Comparison of ENCODE assay signal across 8 mouse cellular contexts in the genomic region with DNA sequence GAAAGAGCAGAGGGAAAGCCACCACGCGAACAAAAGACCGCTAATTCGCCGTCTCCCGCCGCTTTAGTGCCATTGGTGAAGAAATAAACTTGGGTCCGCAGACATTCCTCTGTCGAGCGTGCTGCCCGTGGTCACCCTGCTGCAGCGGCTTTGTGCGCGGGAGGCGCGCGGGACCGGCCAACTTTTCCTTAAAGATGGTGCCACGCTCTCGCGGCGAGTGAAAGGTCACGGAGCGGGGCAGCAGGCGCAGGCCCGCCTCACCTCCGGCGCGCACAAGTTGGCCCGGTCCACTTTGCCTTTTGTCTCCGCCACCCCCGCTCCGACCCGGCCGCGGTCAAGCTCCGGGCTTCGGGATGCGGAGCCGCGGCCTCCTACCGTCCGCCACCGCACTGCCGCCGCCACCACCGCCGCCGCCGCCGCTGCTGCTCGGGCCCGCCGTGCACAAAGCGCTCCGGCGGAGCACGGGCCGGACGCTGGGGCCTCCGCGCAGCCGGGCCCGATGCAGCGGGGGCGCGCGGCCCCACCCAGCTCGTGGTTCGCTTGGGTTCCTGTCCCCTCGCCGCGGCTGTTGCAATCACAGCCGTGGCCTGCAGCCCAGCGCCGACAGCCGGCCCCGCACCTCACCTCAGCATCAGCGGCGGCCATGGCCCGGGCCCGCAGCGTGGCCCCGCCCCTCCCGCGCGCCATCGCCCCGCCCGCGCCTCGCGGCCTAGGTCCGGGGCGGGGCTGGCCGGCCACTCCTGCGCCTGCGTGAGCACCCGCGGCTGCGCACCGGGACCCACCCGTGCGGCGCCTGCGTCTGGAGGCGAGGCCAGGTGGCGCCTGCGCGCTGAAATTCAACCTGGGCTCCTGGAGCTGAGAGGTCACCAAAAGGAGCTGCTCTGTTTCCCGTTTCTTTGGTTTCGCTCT. TPM values are rescaled to one million over a fixed set of nuclear protein-coding genes. Genes with fewer than 3 reads are reported as not detected.
A peak's percentile ranks its signal among the peaks of the same experiment; 100 is the strongest.
DNase-seq lines count a peak whose midpoint lies in the region; ATAC-seq lines count a peak whose summit lies in the region.

TSS of gene Ehmt1 (minus strand) at position 685 of the 909 bp plus-strand sequence.

- H3K9ac ChIP-seq in heart, embryonic 13.5 days = peak within 1 kb of the TSS; percentile 98
- H3K9ac ChIP-seq in liver, embryonic 12.5 days = peak within 1 kb of the TSS; percentile 97
- peak within 1 kb of the TSS; percentile 96 for H3K9ac ChIP-seq in stomach, embryonic 15.5 days

- H3K4me3 ChIP-seq in heart, embryonic 13.5 days = peak within 1 kb of the TSS; percentile 97
- peak within 1 kb of the TSS; percentile 99 for H3K4me3 ChIP-seq in liver, embryonic 12.5 days
- peak within 1 kb of the TSS; percentile 97 for H3K4me3 ChIP-seq in stomach, embryonic 15.5 days (replicated peaks)

- H3K27me3 ChIP-seq in heart, embryonic 13.5 days (replicated peaks) = no peaks in the 10 kb centered on the region
- H3K27me3 ChIP-seq in liver, embryonic 12.5 days (replicated peaks) = no peaks in the 10 kb centered on the region
- no peaks in the 10 kb centered on the region for H3K27me3 ChIP-seq in stomach, embryonic 15.5 days (replicated peaks)

- DNase-seq in CD4-positive helper T cell, adult 2 months (ENCODE audit: low read depth, low spot score) = peak; percentile 94
- peak; percentile 85 for DNase-seq in brain, embryonic 18.5 days (ENCODE audit: low read depth, low spot score)
- DNase-seq in kidney, postnatal 10 days = peak; percentile 97
- peak; percentile 91 to 94 for DNase-seq in natural killer cell, adult 2 months (ENCODE audit: low spot score in 2 of 2)

- peak within 1 kb of the TSS; percentile 77 for H3K4me2 ChIP-seq in heart, embryonic 13.5 days
- peak within 1 kb of the TSS; percentile 76 for H3K4me2 ChIP-seq in liver, embryonic 12.5 days
- peak within 1 kb of the TSS; percentile 67 for H3K4me2 ChIP-seq in stomach, embryonic 15.5 days

- H3K4me1 ChIP-seq in heart, embryonic 13.5 days = peaks cover 19% of the 10 kb centered on the region
- H3K4me1 ChIP-seq in liver, embryonic 12.5 days = peaks cover 22% of the 10 kb centered on the region
- peaks cover 7% of the 10 kb centered on the region for H3K4me1 ChIP-seq in stomach, embryonic 15.5 days

- peak within 1 kb of the TSS; percentile 94 for H3K27ac ChIP-seq in heart, embryonic 13.5 days (replicated peaks)
- H3K27ac ChIP-seq in liver, embryonic 12.5 days = peak within 1 kb of the TSS; percentile 89
- H3K27ac ChIP-seq in stomach, embryonic 15.5 days = peak within 1 kb of the TSS; percentile 94

- under 1% methylated on average over 82 of the region's 112 CpGs for WGBS in heart, embryonic 13.5 days
- WGBS in liver, embryonic 12.5 days (ENCODE audit: insufficient replicate concordance) = 0% methylated on average over 87 of the region's 112 CpGs
- WGBS in stomach, embryonic 15.5 days = under 1% methylated on average over 93 of the region's 112 CpGs

- peak; percentile 97 for ATAC-seq in erythroid progenitor cell, adult 5-6 weeks (replicated peaks; ENCODE audit: low FRiP score, poor library complexity, severe bottlenecking)
- ATAC-seq in heart, embryonic 13.5 days (ENCODE audit: extremely low read depth, insufficient number of reproducible peaks, low FRiP score, low TSS enrichment) = peak; percentile 96
- ATAC-seq in liver, embryonic 12.5 days = peak; percentile 98
- ATAC-seq in stomach, embryonic 15.5 days (ENCODE audit: insufficient read depth, low FRiP score, low read depth) = peak; percentile 99

- H3K36me3 ChIP-seq in heart, embryonic 13.5 days = no peaks in the 10 kb centered on the region
- no peaks in the 10 kb centered on the region for H3K36me3 ChIP-seq in liver, embryonic 12.5 days
- H3K36me3 ChIP-seq in stomach, embryonic 15.5 days = no peaks in the 10 kb centered on the region

- H3K9me3 ChIP-seq in heart, embryonic 13.5 days = no peaks in the 10 kb centered on the region
- H3K9me3 ChIP-seq in liver, embryonic 12.5 days (replicated peaks) = no peaks in the 10 kb centered on the region
- H3K9me3 ChIP-seq in stomach, embryonic 15.5 days = no peaks in the 10 kb centered on the region

RNA-seq across cellular contexts. Expression of gene Ehmt1, which starts in this region (rescaled TPM):
- total RNA-seq in erythroid progenitor cell, adult 5-6 weeks (2015; ENCODE audit: low replicate concordance) = 13.8 and 36.0 TPM in 2 replicates
- total RNA-seq in erythroid progenitor cell, adult 5-6 weeks (2017; ENCODE audit: low replicate concordance) = 60.5 and 74.0 TPM in 2 replicates
- polyA plus RNA-seq in heart, embryonic 13.5 days (2015; fragmentation: Nextera tagmentation; extraction: Ambion mirVana) = 52.3 and 55.5 TPM in 2 replicates
- polyA plus RNA-seq in liver, embryonic 12.5 days (2016; fragmentation: Nextera tagmentation; extraction: Ambion mirVana) = 30.7 and 31.7 TPM in 2 replicates
- 72.4 and 74.2 TPM in 2 replicates for polyA plus RNA-seq in stomach, embryonic 15.5 days (2015; fragmentation: Nextera tagmentation; extraction: Ambion mirVana)

Comparison
In these comparisons a context has a peak if more than half of its experiments do, and no peak if none do; other contexts are left out.
1. Peak in every context shown above with its lines: DNase-seq, ATAC-seq, H3K4me3 ChIP-seq and H3K27ac ChIP-seq.